Mouse (Mus musculus) fibroblast of lung, adult 2 months (primary cell): ENCODE results near the gene Txnrd2.

Experiments
- DNase-seq: peaks from one replicate; pipeline ENCODE4 v3.0.0-alpha.2; 2011; ENCODE audit warnings: low read depth

Txnrd2 gene

GRCm38 (mm10) chr16:18393595-18393994 lies 32.6 kb upstream of the Txnrd2 start:
- DNase-seq: no peak

- DNase-seq: no peak
Measured at GRCm38 (mm10) chr16:18394056-18394455, 32.1 kb upstream of the Txnrd2 start.

GRCm38 (mm10) chr16:18394777-18395619 lies 31.2 kb upstream of the Txnrd2 start:
- no peak for DNase-seq

GRCm38 (mm10) chr16:18395620-18396036 lies 30.6 kb upstream of the Txnrd2 start:
- DNase-seq: no peak

GRCm38 (mm10) chr16:18396201-18396600 lies 30.0 kb upstream of the Txnrd2 start:
- peak; percentile 96 for DNase-seq

- DNase-seq: no peak
Measured at GRCm38 (mm10) chr16:18396791-18397621, 29.2 kb upstream of the Txnrd2 start.

- DNase-seq: no peak
Measured at GRCm38 (mm10) chr16:18400028-18400427, 26.2 kb upstream of the Txnrd2 start.

- no peak for DNase-seq
Measured at GRCm38 (mm10) chr16:18400472-18401216, 25.5 kb upstream of the Txnrd2 start.

GRCm38 (mm10) chr16:18403285-18403684 lies 22.9 kb upstream of the Txnrd2 start:
- no peak for DNase-seq

- DNase-seq: no peak
Measured at GRCm38 (mm10) chr16:18405091-18405854, 20.9 kb upstream of the Txnrd2 start.

GRCm38 (mm10) chr16:18405876-18406275 lies 20.3 kb upstream of the Txnrd2 start:
- no peak for DNase-seq

GRCm38 (mm10) chr16:18406293-18406692 lies 19.9 kb upstream of the Txnrd2 start:
- peak; percentile 68 for DNase-seq

GRCm38 (mm10) chr16:18407912-18408311 lies 18.3 kb upstream of the Txnrd2 start:
- DNase-seq: no peak

GRCm38 (mm10) chr16:18409776-18410175 lies 16.4 kb upstream of the Txnrd2 start:
- DNase-seq: no peak

- DNase-seq: no peak
Measured at GRCm38 (mm10) chr16:18410418-18410817, 15.8 kb upstream of the Txnrd2 start.

- DNase-seq: no peak
Measured at GRCm38 (mm10) chr16:18411026-18411649, 15.0 kb upstream of the Txnrd2 start.

GRCm38 (mm10) chr16:18411802-18412476 lies 14.2 kb upstream of the Txnrd2 start:
- DNase-seq: no peak

- no peak for DNase-seq
Measured at GRCm38 (mm10) chr16:18413032-18413816, 13.0 kb upstream of the Txnrd2 start.

- peak; percentile 97 for DNase-seq
Measured at GRCm38 (mm10) chr16:18416094-18416761, 10.0 kb upstream of the Txnrd2 start.
